Mouse (Mus musculus) kidney, embryonic 15.5 days (tissue): Measurements from ENCODE around the gene Atp6v1fnb. TPM values are rescaled to one million over a fixed set of nuclear protein-coding genes. Genes with fewer than 3 reads are reported as not detected.

Source experiments
- ATAC-seq: fragments of 200-750 bp; cut with Nextera tagmentation; replicated peaks from 2 replicates; pipeline ENCODE4 v1.8.0; 2017; ENCODE audit warnings: moderate TSS enrichment; ENCODE audit not compliant: low FRiP score
- H3K27ac ChIP-seq: fragments of 300-500 bp; sonication (generic); 2 replicates; pipeline ENCODE4 v1.5.1; 2015; ENCODE audit warnings: mild to moderate bottlenecking, inconsistent platforms
- H3K27me3 ChIP-seq: fragments of 300-500 bp; sonication (generic); 2 replicates; pipeline ENCODE4 v1.6.1; 2015; ENCODE audit warnings: inconsistent platforms
- H3K36me3 ChIP-seq: fragments of 300-500 bp; sonication (generic); 2 replicates; pipeline ENCODE4 v1.6.1; 2015; ENCODE audit warnings: inconsistent platforms
- H3K4me1 ChIP-seq: fragments of 300-500 bp; sonication (generic); 2 replicates; pipeline ENCODE4 v1.6.1; 2015; ENCODE audit warnings: inconsistent platforms
- H3K4me2 ChIP-seq: fragments of 300-500 bp; sonication (generic); 2 replicates; pipeline ENCODE4 v1.6.1; 2015; ENCODE audit warnings: moderate library complexity, mild to moderate bottlenecking, inconsistent platforms
- H3K4me3 ChIP-seq: fragments of 300-500 bp; sonication (generic); replicated peaks from 2 replicates; pipeline ENCODE4 v1.5.1; 2015; ENCODE audit warnings: mild to moderate bottlenecking, inconsistent platforms
- H3K9ac ChIP-seq: fragments of 300-500 bp; sonication (generic); 2 replicates; pipeline ENCODE4 v1.6.1; 2015; ENCODE audit warnings: mild to moderate bottlenecking, inconsistent platforms
- H3K9me3 ChIP-seq: fragments of 300-500 bp; sonication (generic); replicated peaks from 2 replicates; pipeline ENCODE4 v1.6.1; 2016; ENCODE audit warnings: inconsistent platforms
- WGBS: fragments of 180-500 bp; shearing (Covaris S2); methylation state at CpG from one replicate; pipeline ENCODE4 v1.1.7; 2015; ENCODE audit warnings: mixed read lengths; 5-methylcytosine and 5-hydroxymethylcytosine counted together
- polyA plus RNA-seq: library from polyadenylated mRNA; unstranded; fragments of >200 nt; fragmentation: Nextera tagmentation; extraction: Ambion mirVana; gene quantifications from 2 replicates; pipeline ENCODE4 v1.2.1, GENCODE M21; 2015

Atp6v1fnb gene
- not detected in 2 replicates for polyA plus RNA-seq

DNA sequence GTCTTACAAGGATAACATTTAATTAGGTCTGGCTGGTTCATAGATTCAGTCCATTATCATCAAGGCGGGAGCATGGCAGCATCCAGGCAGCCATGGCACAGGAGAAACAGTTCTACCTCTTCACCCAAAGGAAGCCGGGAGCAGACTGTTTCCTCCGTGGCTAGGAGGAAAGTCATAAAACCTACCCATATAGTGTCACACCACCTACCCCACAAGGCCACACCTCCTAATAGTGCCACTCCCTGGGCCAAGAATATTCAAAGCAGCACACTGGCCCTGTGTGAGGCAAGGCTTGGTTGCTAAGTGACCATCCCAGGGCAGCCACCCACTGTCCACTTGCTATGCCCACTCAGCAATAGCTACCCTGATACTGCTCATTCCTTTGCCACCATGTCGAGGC lies at the start of gene Atp6v1fnb:
Atp6v1fnb (plus strand) TSS at position 301 of the 400 bp plus-strand sequence.
- no peak for ATAC-seq
- H3K36me3 ChIP-seq = peaks cover 25% of the 10 kb centered on the region
- H3K9me3 ChIP-seq = no peaks in the 10 kb centered on the region
- no peaks in the 10 kb centered on the region for H3K27me3 ChIP-seq
- 85% methylated on average over 4 of the region's 4 CpGs for WGBS
- H3K4me3 ChIP-seq = no peak within 1 kb of the TSS
- peaks cover 26% of the 10 kb centered on the region for H3K4me1 ChIP-seq
- no peak within 1 kb of the TSS for H3K9ac ChIP-seq
- no peak within 1 kb of the TSS for H3K27ac ChIP-seq
- H3K4me2 ChIP-seq = no peak within 1 kb of the TSS

GRCm38 (mm10) chr6:29425118-29425517 lies 46.1 kb upstream of the Atp6v1fnb start:
- Histone ChIP-seq H3K4me2 (no peak overlapping the region), H3K4me1 (no peaks in the 10 kb centered on the region), H3K36me3 (no peaks in the 10 kb centered on the region), H3K4me3 (no peak overlapping the region), H3K27me3 (no peaks in the 10 kb centered on the region), H3K9me3 (no peaks in the 10 kb centered on the region), H3K9ac (no peak overlapping the region), H3K27ac (no peak overlapping the region)
- no peak for ATAC-seq
- 84% methylated on average over 8 of the region's 8 CpGs for WGBS

- WGBS = 74% methylated on average over 6 of the region's 6 CpGs
- Histone ChIP-seq H3K36me3 (no peaks in the 10 kb centered on the region), H3K9ac (no peak overlapping the region), H3K27me3 (peaks cover 4% of the 10 kb centered on the region; the same call in 1 of the 2 replicates), H3K27ac (no peak overlapping the region), H3K4me2 (no peak overlapping the region), H3K9me3 (no peaks in the 10 kb centered on the region), H3K4me1 (0 out of 2 replicates have a peak, but pooled peaks cover under 1% of the 10 kb centered on the region), H3K4me3 (no peak overlapping the region)
- ATAC-seq = no peak
Measured at GRCm38 (mm10) chr6:29426331-29426730, 44.9 kb upstream of the Atp6v1fnb start.

- WGBS = 70% methylated on average over 4 of the region's 4 CpGs
- no peak for ATAC-seq
- Histone ChIP-seq H3K4me2 (no peak overlapping the region), H3K4me1 (peaks cover 12% of the 10 kb centered on the region), H3K36me3 (no peaks in the 10 kb centered on the region), H3K27ac (no peak overlapping the region), H3K4me3 (no peak overlapping the region), H3K9ac (no peak overlapping the region), H3K27me3 (peaks cover 21% of the 10 kb centered on the region), H3K9me3 (no peaks in the 10 kb centered on the region)
Measured at GRCm38 (mm10) chr6:29428171-29428570, 43.1 kb upstream of the Atp6v1fnb start.

DNA sequence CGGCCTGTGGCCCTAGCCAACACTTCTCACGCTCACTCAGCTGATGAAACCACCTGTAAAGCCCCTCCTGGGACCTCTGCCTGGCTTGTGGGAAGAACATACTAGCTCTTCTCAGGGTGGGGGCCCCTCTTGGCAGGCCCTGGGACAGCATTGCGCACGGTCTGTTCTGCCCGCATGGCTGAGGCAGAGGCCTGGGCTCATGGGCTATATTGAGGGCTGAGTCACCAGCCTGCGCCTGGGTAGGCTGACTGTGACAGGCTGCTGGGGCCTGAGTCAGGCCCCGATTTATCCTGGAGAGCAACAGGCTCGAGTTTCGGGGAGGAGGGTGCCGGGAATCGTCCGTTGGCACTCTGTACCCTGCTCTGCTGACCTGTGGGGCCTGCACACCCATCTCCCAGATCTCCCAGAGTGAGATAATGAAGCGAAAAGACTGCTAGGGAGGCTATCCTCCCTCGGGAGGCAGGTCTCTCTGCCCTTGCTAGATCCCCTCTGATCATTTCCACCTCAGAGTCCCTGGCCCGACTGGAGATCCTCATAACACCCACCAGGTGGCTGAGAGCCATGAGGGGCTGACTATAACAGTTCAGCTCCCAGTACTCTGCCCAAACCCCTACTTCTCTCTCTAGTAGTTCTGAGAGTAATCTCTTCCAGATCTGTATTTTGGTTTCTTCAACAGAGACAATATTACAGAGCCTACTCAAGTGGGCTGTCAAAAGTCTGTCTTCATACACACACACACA lies 40.4 kb upstream of the Atp6v1fnb start:
- Histone ChIP-seq H3K4me3 (no peak overlapping the region), H3K4me2 (no peak overlapping the region), H3K9me3 (no peaks in the 10 kb centered on the region), H3K9ac (no peak overlapping the region), H3K4me1 (peaks cover 39% of the 10 kb centered on the region), H3K27ac (no peak overlapping the region), H3K27me3 (peaks cover 35% of the 10 kb centered on the region), H3K36me3 (no peaks in the 10 kb centered on the region)
- 51% methylated on average over 15 of the region's 15 CpGs for WGBS
- no peak for ATAC-seq

DNA sequence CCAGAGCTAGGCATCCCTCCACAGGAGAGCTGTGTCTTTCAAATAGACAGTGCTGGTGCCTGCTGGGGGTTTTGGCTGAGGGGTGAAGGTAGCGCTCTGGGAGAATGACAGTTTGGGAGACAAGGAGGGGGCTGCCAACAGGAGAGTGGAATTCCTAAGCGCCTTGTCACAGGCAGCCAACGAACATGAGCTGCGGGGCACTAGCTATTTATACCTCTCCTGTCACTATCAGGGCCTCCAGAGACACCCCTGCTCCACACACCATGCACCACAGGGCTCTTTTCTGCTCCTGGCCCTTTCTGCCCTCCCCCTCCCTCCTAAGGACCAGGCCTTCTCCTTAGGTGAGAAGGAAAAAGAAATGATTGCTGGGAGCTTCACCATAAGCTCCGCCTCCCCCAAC lies 39.8 kb upstream of the Atp6v1fnb start:
- H3K4me3 ChIP-seq = no peak overlapping the region
- H3K9me3 ChIP-seq = no peaks in the 10 kb centered on the region
- peaks cover 35% of the 10 kb centered on the region for H3K27me3 ChIP-seq
- H3K4me1 ChIP-seq = peaks cover 45% of the 10 kb centered on the region
- H3K36me3 ChIP-seq = no peaks in the 10 kb centered on the region
- ATAC-seq = no peak
- no peak overlapping the region for H3K9ac ChIP-seq
- H3K27ac ChIP-seq = no peak overlapping the region
- no peak overlapping the region for H3K4me2 ChIP-seq
- 36% methylated on average over 5 of the region's 5 CpGs for WGBS

GRCm38 (mm10) chr6:29432156-29432555 lies 39.1 kb upstream of the Atp6v1fnb start:
- no peak overlapping the region for H3K4me3 ChIP-seq
- H3K36me3 ChIP-seq = no peaks in the 10 kb centered on the region
- H3K4me1 ChIP-seq = peaks cover 51% of the 10 kb centered on the region
- ATAC-seq = no peak
- peaks cover 35% of the 10 kb centered on the region for H3K27me3 ChIP-seq
- no peak overlapping the region for H3K9ac ChIP-seq
- H3K4me2 ChIP-seq = no peak overlapping the region
- 44% methylated on average over 3 of the region's 3 CpGs for WGBS
- H3K9me3 ChIP-seq = no peaks in the 10 kb centered on the region
- H3K27ac ChIP-seq = no peak overlapping the region

DNA sequence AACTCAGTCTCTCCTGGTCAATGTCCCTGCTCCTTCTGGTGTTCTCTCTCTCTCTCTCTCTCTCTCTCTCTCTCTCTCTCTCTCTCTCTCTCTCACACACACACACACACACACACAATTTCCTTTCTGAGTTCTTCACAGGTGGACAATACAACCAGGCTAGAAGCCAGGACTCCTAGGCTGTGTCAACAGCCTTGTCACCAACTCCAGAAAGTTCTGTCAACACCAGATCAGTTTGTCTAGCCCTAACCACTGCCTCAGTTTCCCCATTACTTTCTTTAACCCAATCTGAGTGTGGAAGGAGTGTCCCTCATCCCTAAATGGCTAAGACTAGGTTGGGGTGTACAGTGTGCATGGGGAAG lies 38.6 kb upstream of the Atp6v1fnb start:
- peak overlapping the region; percentile 88 for H3K4me2 ChIP-seq
- H3K9ac ChIP-seq = peak overlapping the region; percentile 59; the same call in 1 of the 2 replicates
- no peaks in the 10 kb centered on the region for H3K9me3 ChIP-seq
- H3K27ac ChIP-seq = no peak overlapping the region
- no peak for ATAC-seq
- peak overlapping the region; percentile 59 for H3K4me3 ChIP-seq
- no peaks in the 10 kb centered on the region for H3K36me3 ChIP-seq
- peaks cover 51% of the 10 kb centered on the region for H3K4me1 ChIP-seq
- peaks cover 35% of the 10 kb centered on the region for H3K27me3 ChIP-seq

- WGBS = 2% methylated on average over 69 of the region's 77 CpGs
- H3K36me3 ChIP-seq = no peaks in the 10 kb centered on the region
- peak within 1 kb of the TSS; percentile 59 for H3K9ac ChIP-seq
- no peak for ATAC-seq
- H3K4me1 ChIP-seq = peaks cover 51% of the 10 kb centered on the region
- peaks cover 35% of the 10 kb centered on the region for H3K27me3 ChIP-seq
- peak within 1 kb of the TSS; percentile 59 for H3K4me3 ChIP-seq
- no peaks in the 10 kb centered on the region for H3K9me3 ChIP-seq
- peak within 1 kb of the TSS; percentile 87 for H3K27ac ChIP-seq
- peak within 1 kb of the TSS; percentile 88 for H3K4me2 ChIP-seq
Measured at GRCm38 (mm10) chr6:29433038-29433803, 38.0 kb upstream of the Atp6v1fnb start, which contains the start of gene Flnc. Gene Flnc, plus strand, starts transcription at chr6:29433256.

DNA sequence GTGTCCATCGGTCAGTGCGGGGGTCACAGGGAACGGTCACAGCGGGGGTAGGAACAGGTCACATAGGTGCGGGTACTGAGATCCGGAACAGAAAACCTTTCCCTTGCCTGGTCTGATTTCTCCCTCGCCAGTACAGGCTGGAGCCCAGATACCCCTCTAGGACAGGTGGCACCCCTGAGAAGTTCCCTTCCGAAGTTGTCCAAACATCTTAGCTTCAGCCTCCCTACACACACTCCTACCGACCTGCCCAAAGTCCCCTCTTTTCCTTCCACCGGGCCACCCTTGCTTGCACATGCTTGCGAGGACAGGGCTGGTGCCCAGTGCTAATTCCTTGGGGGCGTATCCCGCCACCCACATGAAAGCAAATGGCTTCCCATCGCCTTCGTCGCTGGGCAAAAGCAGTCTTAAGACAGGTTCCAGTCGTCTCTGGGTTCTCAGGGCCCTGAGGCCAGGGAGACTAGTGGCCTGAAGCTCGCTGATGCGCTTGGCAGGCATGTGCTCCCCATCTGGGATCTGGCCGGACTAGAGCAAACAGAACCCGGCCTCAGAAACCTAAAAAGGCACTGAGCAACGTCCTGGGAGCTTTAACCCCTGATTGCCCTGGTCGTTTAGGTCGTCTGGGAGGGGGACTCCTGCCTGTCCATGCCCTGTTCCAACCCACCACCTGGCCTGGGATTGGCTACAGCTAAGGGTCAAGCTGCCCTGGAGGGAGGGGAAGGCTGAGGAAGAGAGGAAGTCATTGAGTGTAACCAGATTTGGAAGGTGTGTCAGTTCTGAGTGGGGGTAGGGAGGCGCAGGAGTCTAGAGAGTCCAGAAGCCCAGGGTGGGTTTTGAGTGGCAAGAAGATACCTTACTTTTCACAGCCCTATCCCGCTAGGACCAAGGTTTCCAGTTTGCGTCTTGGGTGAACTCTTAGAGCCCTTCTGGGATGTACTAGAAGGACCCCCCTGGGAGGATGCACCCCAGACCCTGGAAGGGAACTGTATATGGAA lies 37.1 kb upstream of the Atp6v1fnb start:
- H3K27ac ChIP-seq = peak overlapping the region; percentile 87

GRCm38 (mm10) chr6:29434911-29435691 lies 36.1 kb upstream of the Atp6v1fnb start:
- peak overlapping the region; percentile 88 for H3K4me2 ChIP-seq
- H3K4me1 ChIP-seq = peaks cover 51% of the 10 kb centered on the region
- H3K27me3 ChIP-seq = peaks cover 35% of the 10 kb centered on the region
- no peaks in the 10 kb centered on the region for H3K9me3 ChIP-seq
- WGBS = 2% methylated on average over 13 of the region's 13 CpGs
- 0 out of 2 replicates have a peak overlapping the region, but pooled peaks have one; percentile 10 for H3K9ac ChIP-seq
- peak overlapping the region; percentile 59 for H3K4me3 ChIP-seq
- ATAC-seq = peak; percentile 53
- peaks cover 13% of the 10 kb centered on the region; the same call in 1 of the 2 replicates for H3K36me3 ChIP-seq
- H3K27ac ChIP-seq = peak overlapping the region; percentile 87

More for the DNA sequence above, 37.1 kb upstream of the Atp6v1fnb start:
- peak overlapping the region; percentile 59 for H3K4me3 ChIP-seq
- peak overlapping the region; percentile 59 for H3K9ac ChIP-seq
- peak overlapping the region; percentile 88 for H3K4me2 ChIP-seq
- no peak; the same call in 1 of the 2 replicates for ATAC-seq
- WGBS = 6% methylated on average over 27 of the region's 27 CpGs
- peaks cover 35% of the 10 kb centered on the region for H3K27me3 ChIP-seq
- peaks cover 51% of the 10 kb centered on the region for H3K4me1 ChIP-seq
- H3K9me3 ChIP-seq = no peaks in the 10 kb centered on the region
- H3K36me3 ChIP-seq = peaks cover 6% of the 10 kb centered on the region; the same call in 1 of the 2 replicates
